Mouse (Mus musculus) gastrocnemius, postnatal 4 days (tissue): ENCODE measurements around the gene Epp13. TPM values are rescaled to one million over a fixed set of nuclear protein-coding genes. Genes with fewer than 3 reads are reported as not detected.
A peak's percentile ranks its signal among the peaks of the same experiment; 100 is the strongest.
"Not testable (repeated sequence)": the region's sequence is repeated elsewhere in the genome, so short reads cannot be mapped to it uniquely, and the experiment has no call there.

ENCODE experiments used
- DNase-seq, 2 experiments: peaks; one replicate each; pipeline ENCODE4 v3.0.0; 2021 to 2022; ENCODE audit warnings: low spot score in 2 of 2, mixed read lengths in 2 of 2
- long read RNA-seq, 2 experiments: library from polyadenylated mRNA; stranded (forward); transcript quantifications; one replicate each; pipeline ENCODE4 v2.0.0; 2021
- total RNA-seq, 2 experiments: library from RNA; stranded (reverse); gene quantifications; 2 replicates each; pipeline ENCODE4 v1.2.3; 2021

The Epp13 gene
- not detected for total RNA-seq
- long read RNA-seq, experiment 1 = 0 reads
- long read RNA-seq, experiment 2 = 0 reads

DNA sequence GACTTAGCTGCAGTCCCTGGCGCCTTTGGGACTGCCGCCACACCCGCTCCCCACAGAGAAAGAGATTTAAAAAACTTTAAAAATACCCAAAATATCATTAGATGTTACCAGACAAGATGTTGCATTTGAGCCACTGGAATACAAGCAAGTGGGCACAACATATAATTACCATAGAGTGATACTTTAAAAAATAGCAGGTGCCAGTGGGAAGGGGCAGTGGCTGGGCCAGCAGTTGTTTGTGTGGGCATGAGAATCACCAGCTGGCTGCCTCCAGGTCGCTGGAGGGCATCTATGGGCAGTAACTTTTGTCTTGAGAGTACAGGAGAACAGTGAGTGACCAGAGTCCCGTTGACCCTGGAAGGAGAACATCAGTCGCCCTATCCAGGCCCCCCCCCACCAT is at the start of gene Epp13:
TSS of gene Epp13 (plus strand) at position 301 of the 400 bp plus-strand sequence.
- no peak for DNase-seq

DNA sequence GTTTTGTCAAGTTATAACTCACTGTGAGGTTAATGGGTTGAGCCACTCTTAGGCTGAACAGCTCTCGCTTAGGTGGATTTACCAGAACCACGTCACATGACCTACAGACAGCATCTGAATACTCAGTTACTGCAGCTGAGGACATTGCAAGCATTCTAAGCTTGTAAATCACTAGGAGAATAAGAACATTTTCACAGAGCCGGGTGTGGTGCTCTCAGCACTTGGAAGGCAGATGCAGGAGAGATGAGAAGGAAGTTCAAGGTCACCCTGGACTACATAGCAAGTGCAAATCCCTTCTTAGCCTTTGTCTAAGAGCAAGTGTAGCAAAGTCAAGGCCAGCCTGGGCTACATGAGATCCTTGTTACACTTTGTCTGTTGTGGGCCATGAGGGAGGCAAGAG is 48.3 kb upstream of the Epp13 start:
- no peak for DNase-seq

DNA sequence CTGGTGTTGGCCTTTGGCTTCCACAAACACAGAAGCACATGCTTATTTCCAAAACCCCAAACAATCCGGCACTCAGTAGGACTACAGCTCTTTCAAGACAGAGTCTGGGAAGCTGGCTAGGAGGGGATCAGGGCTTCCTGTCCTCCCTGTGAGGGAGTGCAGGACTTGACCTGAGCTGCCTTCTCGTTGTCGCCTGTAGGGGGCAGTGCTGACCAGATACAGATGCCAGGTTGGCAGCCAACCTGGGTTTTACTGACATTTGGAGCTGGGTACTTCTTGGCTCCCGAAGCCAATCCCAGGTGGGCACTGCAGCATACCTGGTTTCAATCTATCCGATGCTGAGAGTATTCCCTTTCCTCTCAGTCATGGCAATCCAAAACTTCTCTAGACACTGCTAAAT is 39.4 kb upstream of the Epp13 start:
- no peak for DNase-seq

DNA sequence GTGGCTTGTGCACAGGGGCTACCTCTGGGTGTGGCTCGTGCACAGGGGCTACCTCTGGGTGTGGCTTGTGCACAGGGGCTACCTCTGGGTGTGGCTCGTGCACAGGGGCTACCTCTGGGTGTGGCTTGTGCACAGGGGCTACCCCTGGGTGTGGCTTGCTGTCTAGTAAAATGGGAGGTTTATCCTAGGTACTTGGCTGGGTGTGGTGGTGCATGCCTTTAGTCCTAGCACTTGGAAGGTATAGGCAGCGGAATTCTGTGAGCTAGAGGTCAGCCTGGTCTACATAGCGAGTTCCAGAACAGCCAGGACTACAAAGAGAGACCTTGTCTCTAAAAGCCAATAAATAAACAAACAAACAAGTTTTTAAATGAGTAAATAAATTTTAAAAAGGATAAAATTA is 37.8 kb upstream of the Epp13 start:
- not testable (repeated sequence) for DNase-seq

DNA sequence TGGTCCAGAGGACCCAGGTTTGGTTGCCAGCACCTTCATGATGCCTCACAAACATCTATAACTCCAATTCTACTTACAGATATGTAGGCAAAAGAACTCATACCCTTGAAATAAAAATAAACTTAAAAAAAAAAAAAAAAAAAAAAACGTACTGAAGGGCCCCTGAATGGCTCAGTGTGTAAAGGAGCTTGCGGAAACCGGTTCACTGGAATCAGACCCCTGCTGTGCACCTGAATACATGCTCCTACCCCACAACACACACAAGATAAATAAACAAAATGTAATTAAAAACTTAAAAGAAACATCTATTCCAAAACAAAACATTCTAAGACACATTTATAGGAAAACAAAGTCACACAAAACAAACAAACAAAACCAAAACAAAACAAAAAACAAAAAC is 32.4 kb upstream of the Epp13 start:
- no peak for DNase-seq

DNA sequence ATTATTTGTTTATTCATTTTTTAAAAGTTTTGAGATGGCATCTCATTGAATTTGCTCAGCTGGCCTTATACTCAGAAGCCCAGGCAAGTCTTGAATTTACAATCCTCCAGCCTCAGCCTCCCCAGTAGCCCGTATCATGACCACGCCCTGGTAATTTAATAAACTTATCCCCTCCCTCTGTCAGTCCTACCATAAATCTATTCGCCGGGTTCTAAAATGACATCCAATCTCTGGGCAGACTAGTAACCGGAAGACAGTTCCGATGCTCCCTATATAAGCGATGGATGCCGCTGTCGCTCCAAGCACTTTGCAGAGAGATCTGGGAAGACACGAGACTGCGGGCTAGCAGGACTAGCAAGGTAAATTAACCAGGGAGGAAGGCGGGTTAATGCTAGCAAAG is 30.5 kb upstream of the Epp13 start, which contains the start of gene Zscan5b:
TSS of gene Zscan5b (plus strand) at position 301 of the 400 bp plus-strand sequence.
- no peak for DNase-seq

DNA sequence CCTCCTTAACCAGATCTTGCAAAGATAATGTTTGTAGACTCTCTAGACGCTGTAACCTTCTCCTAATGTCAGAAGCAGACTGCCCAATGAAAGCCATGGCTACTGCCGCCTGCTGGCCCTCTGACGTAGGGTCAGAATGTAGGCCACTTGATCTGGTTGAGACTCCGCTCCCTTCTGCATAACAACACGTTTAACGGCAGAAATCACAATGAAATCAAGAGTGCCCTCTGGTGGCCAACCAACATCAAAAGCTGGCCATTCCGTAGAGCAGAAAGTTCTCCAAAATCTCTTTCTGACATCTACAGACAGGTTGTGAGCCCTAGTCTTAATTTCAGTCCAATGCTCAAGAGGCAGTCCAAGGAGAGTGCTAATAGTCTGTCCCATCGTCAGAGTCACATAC is 24.0 kb upstream of the Epp13 start:
- not testable (repeated sequence) for DNase-seq

DNA sequence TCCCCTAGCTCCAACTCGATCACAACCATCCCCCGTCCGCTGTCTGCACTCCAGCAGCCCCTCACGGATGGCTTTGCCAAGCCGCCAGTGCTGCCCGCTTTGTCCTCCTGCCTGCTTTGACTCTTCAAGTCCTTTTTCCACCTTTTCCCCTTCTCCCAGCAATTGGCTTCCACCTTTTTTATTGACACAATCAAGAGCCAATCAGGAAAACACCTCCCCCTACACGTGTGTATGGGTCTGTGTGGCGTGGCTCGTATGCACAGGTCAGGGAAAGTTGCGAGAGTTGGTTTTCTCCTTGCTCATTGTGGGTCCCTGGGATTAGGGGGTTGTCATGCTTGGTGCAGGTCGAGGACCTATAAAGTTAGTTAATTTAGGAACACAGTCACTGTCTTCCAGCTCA is 12.7 kb upstream of the Epp13 start:
- no peak for DNase-seq

DNA sequence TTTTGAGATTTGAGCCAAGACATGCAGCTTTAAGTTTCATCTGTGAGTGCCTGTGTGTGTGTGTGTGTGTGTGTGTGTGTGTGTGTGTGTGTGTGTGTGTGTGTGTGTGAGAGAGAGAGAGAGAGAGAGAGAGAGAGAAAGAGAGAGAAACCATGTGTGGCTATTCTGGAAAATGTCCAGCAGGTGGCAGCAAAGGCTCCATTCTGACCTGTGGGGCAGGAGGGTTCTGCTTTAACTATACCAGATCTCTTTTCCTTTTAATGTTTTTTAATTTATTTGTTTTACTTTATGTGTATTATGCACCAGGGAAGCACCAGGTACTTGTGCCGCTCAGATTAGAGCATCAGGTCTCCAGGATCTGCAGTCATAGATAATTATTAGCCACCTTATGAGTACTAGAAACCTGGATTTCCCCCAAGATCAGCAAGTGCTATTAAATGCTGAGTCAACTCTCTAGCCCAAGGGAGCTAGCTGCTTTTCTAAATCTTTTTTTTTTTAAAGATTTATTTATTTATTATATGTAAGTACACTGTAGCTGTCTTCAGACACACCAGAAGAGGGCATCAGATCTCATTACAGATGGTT is 11.6 kb upstream of the Epp13 start:
- peak; percentile 26 to 37 for DNase-seq

DNA sequence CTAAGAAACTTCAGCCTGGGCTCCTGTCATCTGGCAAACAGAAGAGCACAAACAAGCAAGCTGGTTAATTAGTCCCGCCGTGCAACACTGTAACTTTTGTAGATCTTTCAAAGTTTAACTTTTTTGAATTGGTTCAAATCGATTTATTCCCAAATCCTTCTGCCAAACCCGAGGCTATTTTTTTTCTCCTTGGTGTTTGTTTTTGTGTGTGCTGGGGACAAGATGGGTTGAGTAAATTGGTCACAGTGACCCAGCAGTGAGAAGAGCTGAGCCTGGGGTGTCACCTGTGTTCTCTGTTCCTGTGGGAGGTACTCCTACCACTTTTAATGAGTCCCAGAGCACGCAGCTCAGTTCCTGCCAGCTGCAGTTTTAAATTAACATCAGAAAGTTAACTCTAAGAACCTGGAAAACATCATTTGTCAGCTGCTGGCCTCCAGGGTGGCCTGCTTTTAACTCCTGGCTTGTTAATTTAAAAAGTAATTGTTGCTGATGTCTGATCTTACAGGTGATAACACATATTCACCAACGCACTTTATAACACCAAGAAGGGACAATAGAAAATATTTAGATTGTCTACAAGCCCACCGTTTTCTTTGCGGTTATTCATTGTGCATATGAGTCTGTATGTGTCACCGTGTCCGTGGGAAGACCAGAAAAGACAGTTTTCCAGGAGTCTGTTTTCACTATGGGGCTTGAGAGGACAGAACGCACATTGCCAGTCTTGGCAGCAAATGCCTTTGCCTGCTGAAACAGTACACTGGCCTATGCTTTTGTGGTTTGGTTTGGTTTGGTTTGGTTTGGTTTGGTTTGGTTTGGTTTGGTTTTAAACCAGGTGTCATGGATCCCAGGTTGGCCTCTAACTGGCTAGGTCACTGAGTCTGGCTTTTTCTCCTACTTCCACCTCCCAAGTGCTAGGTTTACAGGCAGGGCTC is 7.9 kb upstream of the Epp13 start:
- DNase-seq = no peak

DNA sequence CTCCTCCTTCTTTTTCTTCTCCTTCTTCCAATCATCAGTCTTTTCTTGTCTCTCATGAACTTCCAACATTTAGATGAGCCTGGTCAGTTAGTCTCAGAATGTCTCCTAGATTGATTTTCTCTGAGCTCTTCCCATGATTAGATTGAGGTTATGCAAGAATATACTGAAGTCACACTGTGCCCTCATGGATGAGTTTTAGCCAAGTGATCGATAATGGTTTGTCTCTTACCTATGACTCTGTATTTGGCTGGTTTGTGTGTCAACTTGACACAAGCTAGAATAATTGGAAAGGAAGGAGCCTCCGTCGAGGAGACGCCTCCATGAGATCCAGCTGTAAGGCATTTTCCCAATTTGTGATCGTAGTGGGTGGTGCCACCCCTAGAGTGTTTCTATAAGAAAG is 1.9 kb downstream of the Epp13 start:
- no peak for DNase-seq

DNA sequence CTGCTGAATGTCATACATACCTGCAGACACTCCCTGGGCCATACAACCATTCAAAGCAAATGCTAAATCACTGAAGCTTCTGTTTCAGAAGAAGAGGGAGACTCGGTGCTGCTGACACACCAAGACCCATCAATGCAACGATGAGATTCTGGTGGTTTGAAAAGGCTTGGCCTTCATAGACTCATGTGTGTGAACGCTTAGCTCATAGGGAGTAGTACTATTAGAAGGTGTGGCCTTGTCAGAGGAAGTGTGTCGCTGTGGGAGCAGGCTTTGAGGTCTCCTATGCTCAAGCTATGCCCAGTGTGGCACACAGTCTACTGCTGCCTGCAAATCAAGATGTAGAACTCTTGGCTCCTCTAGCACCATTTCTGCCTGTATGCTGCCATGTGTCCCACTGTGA is 4.9 kb downstream of the Epp13 start:
- DNase-seq = no peak

DNA sequence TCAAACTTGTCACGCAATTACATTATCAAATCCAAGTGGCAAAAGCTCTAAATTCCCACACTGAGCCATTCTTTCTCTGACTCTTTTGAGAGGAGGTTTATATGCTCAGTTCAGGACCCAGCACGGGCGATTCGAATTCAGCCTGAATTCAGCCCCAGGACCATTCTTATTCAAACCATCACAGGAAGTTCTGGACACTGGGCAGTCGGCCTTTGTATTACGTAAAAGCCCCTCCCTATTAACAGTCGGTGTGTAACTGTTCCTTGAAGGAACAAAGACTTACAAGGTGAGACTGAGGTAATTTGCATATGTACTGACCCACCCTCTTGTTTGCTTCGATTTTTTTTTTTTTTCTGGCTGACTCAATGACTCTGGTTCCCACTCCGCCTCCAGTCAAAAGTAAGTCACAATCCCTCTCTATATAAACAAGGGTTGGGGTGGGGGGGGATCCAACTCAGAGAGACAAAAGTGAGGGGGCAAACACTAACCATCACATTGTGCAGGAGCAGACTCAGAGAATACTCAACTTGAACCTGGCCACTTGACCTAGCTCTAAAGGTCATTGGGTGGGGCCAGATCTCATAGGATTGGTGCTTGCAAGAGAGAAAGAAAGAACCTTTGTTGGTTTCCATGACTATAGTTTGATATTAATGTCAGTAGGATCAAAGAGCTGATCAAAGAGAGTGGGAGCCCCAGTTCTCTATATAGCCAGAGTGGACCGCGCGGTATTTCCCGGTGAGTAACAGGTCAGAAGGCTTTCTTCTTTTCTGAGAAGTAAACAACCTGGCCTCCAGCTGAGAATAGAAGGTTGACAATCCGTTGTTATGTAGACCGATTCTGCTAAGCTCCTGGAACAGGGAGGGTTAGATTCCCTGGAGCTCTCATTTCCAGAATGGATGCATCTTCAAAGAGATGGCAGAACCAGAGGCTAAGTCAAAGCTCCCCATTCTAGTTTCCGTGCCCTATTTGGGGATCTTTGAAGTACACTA is 6.0 kb downstream of the Epp13 start:
- no peak for DNase-seq

DNA sequence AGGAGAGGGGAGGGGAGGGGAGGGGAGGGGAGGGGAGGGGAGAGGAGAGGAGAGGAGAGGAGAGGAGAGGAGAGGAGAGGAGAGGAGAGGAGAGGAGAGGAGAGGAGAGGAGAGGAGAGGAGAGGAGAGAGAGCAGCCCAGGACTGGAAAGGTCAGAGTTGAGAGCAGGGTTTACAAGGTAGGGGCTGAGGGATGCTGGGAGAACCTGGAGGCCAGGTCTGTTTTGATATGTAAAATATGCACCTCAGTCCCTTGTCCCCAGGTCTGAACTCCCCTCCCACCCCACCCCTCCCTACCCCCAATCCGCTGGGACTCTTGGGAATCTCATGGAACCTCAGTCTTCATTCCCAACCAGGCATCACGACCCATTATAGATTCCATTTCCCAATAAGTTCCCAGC is 7.5 kb downstream of the Epp13 start:
- not testable (repeated sequence) for DNase-seq

DNA sequence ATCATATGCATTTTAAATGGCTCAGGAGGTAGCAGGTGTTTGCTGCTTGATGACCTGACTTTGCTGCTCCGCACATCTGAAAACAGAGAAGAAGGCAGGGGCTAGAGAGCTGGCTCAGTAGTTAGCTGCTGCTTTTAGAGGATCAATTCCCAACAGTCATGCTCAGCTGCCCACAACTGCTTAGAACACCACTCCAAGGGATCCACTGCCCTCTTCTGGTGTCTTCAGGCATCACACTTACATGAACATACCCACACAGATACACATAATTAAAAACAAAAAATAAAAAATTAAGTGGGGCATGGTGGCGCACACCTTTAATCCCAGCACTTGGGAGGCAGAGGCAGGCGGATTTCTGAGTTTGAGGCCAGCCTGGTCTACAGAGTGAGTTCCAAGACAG is 9.6 kb downstream of the Epp13 start:
- DNase-seq = no peak

DNA sequence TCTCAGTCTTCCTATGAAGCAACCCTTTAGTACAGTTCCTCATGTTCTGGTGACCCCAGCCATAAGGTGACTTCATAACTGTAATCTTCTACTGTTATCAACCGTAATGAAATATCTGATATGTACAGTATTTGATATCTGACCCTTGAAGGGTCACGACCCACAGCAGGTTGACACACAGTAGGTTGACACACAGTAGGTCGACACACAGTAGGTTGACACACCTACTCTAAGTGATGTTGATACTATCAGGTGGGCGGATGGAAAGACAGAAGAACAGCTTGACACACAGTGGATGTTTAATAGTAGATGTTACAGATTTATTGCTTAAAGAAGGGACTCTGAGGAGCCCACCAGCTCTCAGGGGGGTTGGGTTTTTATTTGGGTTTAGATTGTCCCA is 10.5 kb downstream of the Epp13 start:
- DNase-seq = no peak

DNA sequence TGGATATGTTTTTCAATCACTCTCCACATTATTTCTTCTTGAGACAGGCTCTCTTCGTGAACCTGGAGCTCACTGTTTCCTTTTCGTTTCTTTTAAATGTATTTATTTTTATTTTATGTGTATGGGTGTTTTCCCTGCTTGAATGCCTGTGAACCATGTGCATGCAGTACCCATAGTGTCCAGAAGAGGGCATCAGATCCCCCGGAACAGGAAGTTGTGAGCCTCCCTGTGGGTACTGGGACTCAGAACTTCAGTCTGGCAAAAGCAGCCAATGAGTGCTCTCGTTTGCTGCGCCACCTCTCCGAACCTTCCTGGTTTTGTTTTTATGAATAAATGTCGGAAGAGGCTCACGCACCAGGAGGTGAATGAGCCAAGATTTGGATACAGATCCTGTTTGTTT is 13.2 kb downstream of the Epp13 start:
- DNase-seq = no peak

DNA sequence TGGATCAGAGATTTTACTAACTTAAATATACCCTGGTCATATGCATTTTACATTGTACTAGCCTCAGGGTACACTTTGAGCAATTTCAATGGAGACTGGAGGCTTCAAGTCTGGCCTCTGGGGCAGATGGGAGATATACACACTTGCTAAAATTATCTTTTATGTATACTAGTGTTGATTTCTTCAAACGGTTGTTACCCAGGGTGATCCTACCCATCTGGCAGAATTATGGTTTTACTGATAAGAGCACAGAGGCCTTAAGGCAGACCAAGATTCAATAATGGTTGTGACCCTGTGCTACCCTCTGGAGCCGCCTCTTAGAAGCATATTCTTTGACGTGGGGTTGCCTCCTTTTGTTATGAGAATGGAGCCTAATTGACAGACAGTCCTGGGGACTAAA is 25.4 kb downstream of the Epp13 start:
- DNase-seq = no peak

DNA sequence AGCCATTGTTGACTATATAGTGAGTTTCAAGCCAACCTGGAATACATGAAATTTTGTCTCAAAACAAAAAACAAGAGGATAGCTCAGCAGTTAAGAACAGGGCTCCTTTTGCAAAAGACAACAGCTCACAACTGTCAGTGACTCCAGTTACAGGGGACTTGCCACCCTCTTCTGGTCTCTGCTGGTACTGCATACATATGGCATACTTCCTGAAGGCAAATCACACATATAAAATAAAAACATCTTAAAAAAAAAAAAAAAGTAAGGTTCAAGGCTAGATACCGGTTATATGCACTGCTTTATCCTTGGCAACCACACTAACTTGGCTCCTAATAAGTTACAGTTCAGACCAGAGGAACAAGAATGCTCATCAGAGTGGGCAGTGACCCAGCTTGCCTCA is 30.2 kb downstream of the Epp13 start:
- DNase-seq = peak; percentile 40 to 74

DNA sequence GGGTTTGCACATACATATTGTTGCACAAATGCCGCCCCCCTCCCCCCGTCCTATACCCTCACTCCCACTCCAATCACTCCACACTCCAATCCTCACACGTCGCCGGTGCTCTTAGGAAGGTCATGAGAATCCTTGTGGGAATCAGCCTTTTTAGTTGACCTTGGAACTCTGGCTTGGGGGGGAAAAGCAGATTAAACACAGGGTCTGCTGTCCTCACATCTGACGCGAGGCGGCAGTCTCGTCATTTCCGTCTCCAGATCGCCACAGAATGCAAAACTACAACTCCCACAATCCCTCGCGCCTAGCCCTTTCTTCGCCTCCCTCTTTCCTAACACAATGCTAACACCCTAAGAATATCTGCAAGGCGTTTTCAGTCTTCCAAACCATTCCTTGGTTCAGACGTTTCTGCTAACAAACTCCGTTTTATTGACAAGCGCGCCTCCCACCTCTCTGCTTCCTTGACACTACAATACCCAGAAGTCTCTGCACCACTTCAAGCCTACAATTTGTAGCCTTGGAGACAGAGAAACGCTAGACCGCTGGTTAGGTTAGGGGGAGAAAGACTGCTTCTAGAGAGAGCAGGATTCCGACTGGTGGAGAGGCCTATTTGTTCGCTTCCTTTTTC is 31.1 kb downstream of the Epp13 start:
- peak; percentile 26 to 79 for DNase-seq

DNA sequence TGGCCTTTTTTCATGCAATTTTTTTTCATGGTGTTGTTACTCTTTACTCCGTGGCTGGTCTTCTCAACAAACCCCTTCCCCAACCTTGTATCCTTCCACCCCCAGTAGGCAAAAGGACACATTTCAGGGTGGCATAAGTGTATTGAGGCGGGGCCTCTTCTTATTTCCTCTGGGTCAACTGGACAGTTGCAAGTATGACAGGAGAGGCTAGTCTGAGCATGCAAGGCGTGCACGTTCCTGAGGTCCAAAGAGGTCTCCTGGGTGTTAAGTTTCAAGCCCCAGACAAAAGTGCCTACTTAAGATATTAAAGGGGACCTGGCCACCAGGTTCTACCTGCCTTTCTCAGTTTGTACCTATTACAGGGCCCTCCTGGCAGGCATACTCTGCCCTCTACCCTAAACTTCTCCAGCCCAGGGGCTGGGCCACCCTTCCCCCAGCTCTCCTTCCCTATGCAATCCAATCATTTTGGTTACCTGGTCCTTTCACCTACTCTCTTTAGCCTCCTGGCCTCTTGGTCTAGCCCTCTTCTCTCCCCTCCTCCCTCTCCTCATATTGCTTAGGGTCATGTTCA is 32.0 kb downstream of the Epp13 start:
- no peak for DNase-seq
